Mouse (Mus musculus) thymus, adult 2 months (tissue): ENCODE measurements around the gene Sco1. TPM values are rescaled to one million over a fixed set of nuclear protein-coding genes. Genes with fewer than 3 reads are reported as not detected.

Source experiments
- DNase-seq: peaks from one replicate; pipeline ENCODE4 v3.0.0; 2021
- H3K27ac ChIP-seq: fragments of 200-500 bp; 2 replicates; pipeline ENCODE4 v1.5.1; 2012; ENCODE audit warnings: low read length, control low read depth; ENCODE audit not compliant: control insufficient read depth, insufficient read depth
- H3K27me3 ChIP-seq: fragments of 200-500 bp; 2 replicates; pipeline ENCODE4 v1.6.1; 2012; ENCODE audit warnings: mild to moderate bottlenecking, low read length, moderate library complexity, mixed read lengths; ENCODE audit not compliant: control insufficient read depth, insufficient read depth
- H3K36me3 ChIP-seq: fragments of 200-500 bp; 2 replicates; pipeline ENCODE4 v1.6.1; 2012; ENCODE audit warnings: mild to moderate bottlenecking, low read length, moderate library complexity; ENCODE audit not compliant: control insufficient read depth, insufficient read depth
- H3K4me1 ChIP-seq: fragments of 200-500 bp; replicated peaks from 2 replicates; pipeline ENCODE4 v1.6.1; 2012; ENCODE audit warnings: low read length; ENCODE audit not compliant: control insufficient read depth, insufficient read depth
- H3K4me3 ChIP-seq: fragments of 200-500 bp; 2 replicates; pipeline ENCODE4 v1.5.1; 2012; ENCODE audit warnings: mild to moderate bottlenecking, low read length, control low read depth, moderate library complexity; ENCODE audit not compliant: control insufficient read depth, insufficient read depth
- CTCF ChIP-seq: fragments of 200-500 bp; IDR thresholded peaks from 2 replicates; pipeline ENCODE4 v1.5.1; 2012; ENCODE audit warnings: mild to moderate bottlenecking, control low read depth, low read length, moderate library complexity, borderline replicate concordance; ENCODE audit not compliant: control insufficient read depth, poor library complexity, insufficient read depth; ENCODE audit errors: extremely low read depth
- POLR2A ChIP-seq: fragments of 200-500 bp; IDR thresholded peaks from 2 replicates; pipeline ENCODE4 v1.6.1; 2012; ENCODE audit warnings: mild to moderate bottlenecking, low read length, control low read depth, moderate library complexity; ENCODE audit not compliant: control insufficient read depth, poor library complexity, insufficient read depth; ENCODE audit errors: extremely low read depth
- WGBS: fragments of 180-500 bp; shearing (Covaris S2); methylation state at CpG from one replicate; pipeline ENCODE4 v1.1.7; 2018; 5-methylcytosine and 5-hydroxymethylcytosine counted together
- polyA plus RNA-seq: library from polyadenylated mRNA; depleted of rRNA; stranded (reverse); fragments of >200 nt; gene quantifications from 2 replicates; pipeline ENCODE4 v1.2.3, GENCODE M21; 2012; rRNA removed

Sco1 gene
- polyA plus RNA-seq, 1 experiment = 3.8 TPM

- WGBS = 33% methylated on average over 5 of the region's 5 CpGs
- DNase-seq = peak; percentile 45
- Histone ChIP-seq H3K27me3 (no peaks in the 10 kb centered on the region), H3K4me3 (no peak overlapping the region), H3K27ac (no peak overlapping the region), H3K4me1 (no peaks in the 10 kb centered on the region), H3K36me3 (no peaks in the 10 kb centered on the region)
- TF ChIP-seq POLR2A (no peak), CTCF (peak; percentile 20; the same call in 1 of the 2 replicates)
These were observed 57.9 kb downstream of the Sco1 start for GRCm38 (mm10) chr11:67110168-67110948.

DNA sequence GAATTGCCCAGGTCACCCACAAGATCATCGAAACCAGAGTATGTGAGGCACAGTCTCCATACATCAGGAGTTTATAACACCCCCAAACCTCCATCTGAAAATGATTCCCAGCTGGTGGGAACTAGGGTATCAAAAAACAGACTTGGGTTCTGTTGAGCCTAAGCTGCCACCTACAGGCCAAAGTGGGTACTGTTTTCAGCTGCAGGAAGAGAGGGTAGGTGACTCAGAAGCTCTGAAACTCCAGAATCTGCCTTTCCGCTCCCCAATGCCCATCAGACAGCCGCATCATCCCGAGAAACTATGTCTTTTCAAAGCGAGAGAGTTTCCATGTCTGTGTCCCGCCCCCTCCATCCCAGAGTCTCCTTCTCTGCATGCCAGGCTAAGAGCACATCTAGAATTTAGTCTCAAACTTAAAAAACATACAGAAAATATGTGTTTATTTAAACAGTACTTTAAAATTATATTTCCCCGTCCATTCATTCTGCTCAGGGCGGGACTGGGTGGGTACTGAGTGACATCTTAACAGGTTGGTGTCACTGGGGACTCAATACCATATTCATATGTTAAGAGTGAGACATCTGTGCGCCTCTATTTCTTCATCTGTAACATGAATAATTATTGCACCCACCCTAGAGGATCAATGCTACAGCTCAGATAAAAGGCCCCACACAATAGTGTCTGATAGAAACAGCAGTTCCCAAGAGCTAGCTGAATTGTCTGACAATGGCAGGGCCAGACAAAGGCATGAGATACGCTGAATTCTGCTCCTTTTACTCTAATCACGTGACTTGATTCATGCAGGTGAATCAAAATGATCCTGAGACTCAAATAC, 59.8 kb downstream of the Sco1 start:
- WGBS = 38% methylated on average over 11 of the region's 11 CpGs
- H3K4me3 ChIP-seq = no peak overlapping the region
- H3K27ac ChIP-seq = no peak overlapping the region
- no peaks in the 10 kb centered on the region for H3K27me3 ChIP-seq
- H3K36me3 ChIP-seq = no peaks in the 10 kb centered on the region
- TF ChIP-seq POLR2A (no peak), CTCF (peak; percentile 27; the same call in 1 of the 2 replicates)
- H3K4me1 ChIP-seq = no peaks in the 10 kb centered on the region
- DNase-seq = peak; percentile 49

DNA sequence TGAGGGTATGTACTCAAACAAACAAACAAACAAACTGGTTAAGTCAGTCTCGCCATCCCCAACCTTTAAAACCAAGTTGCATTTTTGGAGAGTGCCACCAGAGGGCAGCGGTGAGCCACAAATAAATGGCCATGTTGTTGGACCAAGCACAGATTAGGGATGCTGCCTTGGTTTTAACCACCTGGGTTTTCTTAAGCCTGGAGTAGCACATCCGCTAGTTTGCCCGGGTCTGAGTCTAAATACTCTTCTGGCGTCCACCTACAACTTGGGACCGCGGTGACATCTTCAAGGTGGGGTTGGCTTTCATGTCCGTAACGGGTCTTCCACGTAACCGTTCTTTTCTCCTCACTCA, 60.4 kb downstream of the Sco1 start:
- Histone ChIP-seq H3K4me1 (no peaks in the 10 kb centered on the region), H3K27me3 (no peaks in the 10 kb centered on the region), H3K36me3 (no peaks in the 10 kb centered on the region), H3K4me3 (no peak overlapping the region), H3K27ac (no peak overlapping the region)
- 40% methylated on average over 11 of the region's 11 CpGs for WGBS
- peak; percentile 57 for DNase-seq
- TF ChIP-seq POLR2A (no peak), CTCF (no peak)

GRCm38 (mm10) chr11:67113381-67113780, 60.9 kb downstream of the Sco1 start:
- 85% methylated on average over 6 of the region's 6 CpGs for WGBS
- no peak for DNase-seq
- Histone ChIP-seq H3K36me3 (no peaks in the 10 kb centered on the region), H3K4me1 (no peaks in the 10 kb centered on the region), H3K27ac (no peak overlapping the region), H3K4me3 (no peak overlapping the region), H3K27me3 (no peaks in the 10 kb centered on the region)
- TF ChIP-seq POLR2A = no peak
- no peak for TF ChIP-seq CTCF

DNA sequence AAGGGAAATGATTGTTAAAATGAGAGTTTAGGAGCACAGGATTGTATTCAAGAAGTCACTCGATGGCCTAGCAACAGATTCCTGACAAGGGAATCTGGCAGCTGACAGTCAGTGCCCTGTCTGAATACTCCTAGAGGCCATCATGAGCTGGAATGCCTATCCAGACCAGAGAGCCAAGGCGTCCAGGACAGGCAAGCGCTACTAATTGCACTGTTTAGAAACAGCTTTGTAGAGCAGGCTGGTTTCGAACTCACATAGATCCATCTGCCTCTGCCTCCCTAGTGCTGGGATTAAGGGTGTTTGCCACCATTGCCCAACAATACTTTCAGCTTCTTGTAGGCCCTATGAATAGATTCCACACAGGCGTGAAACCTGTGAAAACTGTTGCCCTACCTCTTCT, 61.8 kb downstream of the Sco1 start:
- DNase-seq = no peak
- Histone ChIP-seq H3K4me1 (no peaks in the 10 kb centered on the region), H3K4me3 (no peak overlapping the region), H3K36me3 (no peaks in the 10 kb centered on the region), H3K27me3 (no peaks in the 10 kb centered on the region), H3K27ac (no peak overlapping the region)
- WGBS = 96% methylated on average over 5 of the region's 5 CpGs
- TF ChIP-seq POLR2A (no peak), CTCF (no peak)

DNA sequence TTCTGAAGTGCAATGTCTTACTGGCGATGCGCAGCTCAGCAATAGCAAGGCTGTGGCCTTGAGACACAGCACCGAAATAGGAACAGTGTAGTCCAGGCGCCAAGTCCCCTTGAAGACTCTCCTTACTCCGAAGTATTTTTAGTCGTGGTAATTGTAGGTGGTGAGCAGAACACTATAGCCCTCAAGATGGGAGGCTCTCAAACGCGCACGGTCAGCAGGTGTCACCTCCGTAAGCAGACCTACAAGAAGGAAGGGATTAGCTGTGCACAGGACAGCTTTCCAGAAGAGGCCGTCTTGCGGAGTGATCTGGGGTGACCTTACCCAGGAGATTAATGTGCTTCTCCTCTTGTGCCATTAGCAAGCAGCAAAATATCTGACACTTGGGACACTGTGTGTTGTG, 62.4 kb downstream of the Sco1 start:
- Histone ChIP-seq H3K4me1 (no peaks in the 10 kb centered on the region), H3K27me3 (no peaks in the 10 kb centered on the region), H3K4me3 (no peak overlapping the region), H3K27ac (no peak overlapping the region), H3K36me3 (no peaks in the 10 kb centered on the region)
- no peak for TF ChIP-seq POLR2A
- no peak for TF ChIP-seq CTCF
- DNase-seq = no peak
- WGBS = 93% methylated on average over 12 of the region's 12 CpGs

Other genes starting within 250 kb of the Sco1 start
- 0.27 TPM in 1 of 2 replicates, not detected in the other for gene Pirt, start 140.7 kb upstream of the Sco1 start, polyA plus RNA-seq
- gene Tmem238l, start 96.0 kb upstream of the Sco1 start, polyA plus RNA-seq = 0.26 and 0.63 TPM in 2 replicates
- 0.45 and 0.54 TPM in 2 replicates for gene Tmem220, start 27.5 kb upstream of the Sco1 start, polyA plus RNA-seq
- 18.8 and 26.2 TPM in 2 replicates for gene Adprm, start 76 bp upstream of the Sco1 start, polyA plus RNA-seq
- 0.14 and 0.18 TPM in 2 replicates for gene Myh3, start 25.6 kb downstream of the Sco1 start, polyA plus RNA-seq
- gene Myh2, start 118.4 kb downstream of the Sco1 start, polyA plus RNA-seq = 0.03 TPM in 1 of 2 replicates, not detected in the other
- 0.04 and 0.09 TPM in 2 replicates for gene Myh1, start 147.4 kb downstream of the Sco1 start, polyA plus RNA-seq
- gene Myh4, start 185.4 kb downstream of the Sco1 start, polyA plus RNA-seq = 0.04 and 0.19 TPM in 2 replicates
- 0.03 and 0.04 TPM in 2 replicates for gene Myh8, start 224.5 kb downstream of the Sco1 start, polyA plus RNA-seq